Mouse (Mus musculus) central nervous system, embryonic 11.5 days (tissue): ENCODE measurements around the gene Eef1akmt2. TPM values are rescaled to one million over a fixed set of nuclear protein-coding genes. Genes with fewer than 3 reads are reported as not detected.

Experiments
- polyA plus RNA-seq: library from polyadenylated mRNA; depleted of rRNA; stranded (reverse); fragments of >200 nt; gene quantifications from 2 replicates; pipeline ENCODE4 v1.2.3, GENCODE M21; 2012; rRNA removed

The Eef1akmt2 gene
- 58.0 and 61.7 TPM in 2 replicates for polyA plus RNA-seq

DNA sequence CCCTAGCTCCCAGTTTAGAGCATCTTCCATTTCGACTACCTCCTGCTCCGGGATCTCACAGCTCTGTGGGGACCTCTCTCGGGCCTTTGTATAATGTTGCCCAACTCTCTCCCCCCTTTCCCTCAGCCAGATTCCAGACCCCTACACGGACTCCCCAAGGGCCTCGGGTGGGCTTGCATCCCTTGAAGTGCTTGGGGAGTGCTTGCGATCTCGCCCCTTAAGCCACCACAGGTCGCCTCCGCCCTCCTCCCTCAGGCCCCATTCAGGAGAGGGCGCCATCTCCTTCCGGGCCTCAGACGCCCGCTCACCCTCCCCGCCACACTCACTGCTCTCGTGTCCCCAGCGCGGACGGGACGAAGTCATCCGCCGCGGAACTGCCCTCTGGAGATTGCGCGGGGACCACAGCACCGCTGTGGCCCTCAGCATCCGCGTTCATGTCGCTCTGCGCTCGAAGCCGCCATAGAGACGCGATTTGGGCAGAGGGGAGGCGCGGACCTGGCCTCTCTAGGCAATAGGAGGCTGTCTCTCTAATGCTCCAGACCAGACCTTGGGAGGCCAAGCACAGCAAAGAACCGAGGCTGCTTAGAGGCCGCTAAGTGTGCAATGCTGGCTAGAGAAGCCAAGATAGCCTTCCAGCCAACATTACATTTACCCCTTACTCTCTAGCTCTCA lies at the start of gene Eef1akmt2:
Eef1akmt2 (minus strand) TSS at position 501 of the 672 bp plus-strand sequence.

DNA sequence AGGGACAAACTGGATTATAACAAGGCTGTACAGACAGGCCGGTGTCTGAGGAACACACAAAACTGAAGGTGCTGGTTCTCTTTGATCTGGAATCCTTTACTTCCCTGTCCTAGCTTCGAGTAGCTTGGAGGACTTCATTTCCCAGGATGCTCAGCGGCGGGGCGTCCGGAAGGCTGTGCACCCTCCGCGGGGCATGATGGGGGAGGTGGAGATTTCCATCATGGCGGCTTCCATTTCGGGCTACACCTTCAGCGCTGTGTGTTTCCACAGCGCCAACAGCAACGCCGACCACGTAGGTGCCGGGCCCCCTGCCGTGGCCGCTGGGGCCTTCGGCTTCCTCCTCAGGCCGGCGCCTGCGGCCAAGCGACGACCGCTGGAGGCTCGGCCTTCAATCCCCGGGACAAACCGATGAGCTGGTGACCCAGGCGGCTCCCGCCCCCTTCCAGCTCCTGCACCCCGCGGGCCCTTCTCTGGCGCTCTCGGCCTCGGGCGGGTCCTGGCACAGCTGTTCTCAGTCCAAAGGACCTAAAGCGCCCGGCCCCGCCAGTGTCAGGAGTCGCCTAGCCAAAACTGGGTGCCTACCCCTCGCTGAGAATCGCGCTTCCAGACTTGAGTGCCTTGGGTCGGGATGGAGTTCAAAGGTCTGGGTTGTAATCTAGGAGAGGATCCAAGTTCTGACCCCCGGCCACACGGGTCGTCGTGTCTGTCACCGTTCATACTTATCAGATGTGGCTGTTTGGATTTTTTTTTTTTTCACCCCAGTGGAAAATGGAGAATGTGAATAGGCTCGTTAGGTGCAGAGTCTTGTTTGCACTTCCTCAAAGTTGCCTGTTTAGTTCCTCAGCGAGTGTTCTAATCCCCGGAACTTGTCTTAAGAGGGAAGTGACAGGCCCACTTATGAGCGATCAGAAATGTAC lies 6.8 kb upstream of the Eef1akmt2 start, which contains the start of gene Abraxas2:
Abraxas2 (plus strand) TSS at position 184 of the 917 bp plus-strand sequence.

DNA sequence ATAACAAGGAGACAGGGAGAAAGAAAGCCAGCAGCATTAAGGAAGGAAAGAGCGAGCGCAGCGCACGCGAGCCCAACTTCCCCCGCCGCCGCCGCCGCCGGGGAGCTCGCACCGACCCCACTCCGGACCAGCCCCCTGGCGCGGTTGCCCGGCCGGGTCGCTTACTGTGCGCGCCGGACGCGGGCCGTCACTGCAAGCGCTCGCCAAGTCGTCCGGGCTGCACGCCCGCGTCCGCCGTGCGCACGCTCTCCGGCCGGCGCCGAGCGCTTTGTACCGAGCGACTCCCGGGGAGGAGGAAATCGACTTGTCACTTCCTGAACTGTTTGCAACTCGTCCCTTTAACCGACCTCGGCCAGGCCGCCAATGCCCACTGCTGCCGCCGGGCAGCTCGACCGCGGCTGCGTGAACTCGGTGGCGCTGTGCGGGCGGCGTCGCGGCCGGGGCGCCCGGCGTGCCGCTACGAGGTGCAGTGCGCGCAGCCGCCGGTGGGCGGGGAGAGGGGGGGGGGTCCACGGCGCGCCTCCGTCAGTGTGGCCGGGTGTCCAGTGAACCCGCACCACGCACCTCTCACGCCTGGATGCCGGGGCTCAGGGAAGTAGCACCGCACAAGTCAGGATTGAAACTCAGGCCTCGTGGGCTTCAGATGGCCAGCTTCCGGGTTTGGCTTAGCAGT lies 38.9 kb downstream of the Eef1akmt2 start, which contains the start of gene Fam53b:
Fam53b (minus strand) TSS at position 471 of the 673 bp plus-strand sequence.

Other genes with a start within 250 kb of the Eef1akmt2 start
- gene Lhpp, start 242.0 kb downstream of the Eef1akmt2 start, polyA plus RNA-seq = 18.0 and 18.5 TPM in 2 replicates
- gene Fam53b, start 38.8 kb downstream of the Eef1akmt2 start, polyA plus RNA-seq = 13.5 and 13.7 TPM in 2 replicates
- 27.4 and 32.5 TPM in 2 replicates for gene Abraxas2, start 6.6 kb upstream of the Eef1akmt2 start, polyA plus RNA-seq
- gene Zranb1, start 78.5 kb upstream of the Eef1akmt2 start, polyA plus RNA-seq = 21.0 and 26.5 TPM in 2 replicates